Mouse (Mus musculus) spleen, embryonic (tissue): ENCODE measurements around the gene Il20rb.

ENCODE experiments used
- CTCF ChIA-PET: fragments of 350-600 bp; sonication (Branson Sonifier 250); formaldehyde crosslinking; loops from one replicate; lab custom pipeline; 2022; lab: Charles Lee

Il20rb gene

GRCm38 (mm10) chr9:100486431-100486830, at the start of gene Il20rb:
Il20rb (minus strand) TSS chr9:100486788.
- CTCF ChIA-PET = no interaction called here

- CTCF ChIA-PET = no interaction called here
Observed at GRCm38 (mm10) chr9:100535618-100536262, 49.2 kb upstream of the Il20rb start.

- CTCF ChIA-PET = no interaction called here
Observed at GRCm38 (mm10) chr9:100534686-100535085, 48.1 kb upstream of the Il20rb start.

GRCm38 (mm10) chr9:100532847-100533505, 46.4 kb upstream of the Il20rb start:
- CTCF ChIA-PET = interaction anchor here (0.7 kb wide), 1 partner anchor 17 kb away, joined by 3 read pairs; no protein-coding TSS in a partner anchor

- CTCF ChIA-PET = no interaction called here
Observed at GRCm38 (mm10) chr9:100531296-100531695, 44.7 kb upstream of the Il20rb start.

GRCm38 (mm10) chr9:100525225-100525624, 38.6 kb upstream of the Il20rb start:
- CTCF ChIA-PET = no interaction called here

GRCm38 (mm10) chr9:100522029-100522428, 35.4 kb upstream of the Il20rb start:
- CTCF ChIA-PET = interaction anchor here (0.7 kb wide), 1 partner anchor 824 kb away, joined by 5 read pairs; no protein-coding TSS in a partner anchor

- CTCF ChIA-PET = interaction anchor here (0.5 kb wide), 1 partner anchor 25 kb away, joined by 3 read pairs; no protein-coding TSS in a partner anchor
Observed at GRCm38 (mm10) chr9:100520586-100520985, 34.0 kb upstream of the Il20rb start.

GRCm38 (mm10) chr9:100520012-100520411, 33.4 kb upstream of the Il20rb start:
- CTCF ChIA-PET = no interaction called here

- CTCF ChIA-PET = no interaction called here
Observed at GRCm38 (mm10) chr9:100507581-100507980, 21.0 kb upstream of the Il20rb start.

GRCm38 (mm10) chr9:100506652-100507051, 20.1 kb upstream of the Il20rb start:
- CTCF ChIA-PET = no interaction called here

- CTCF ChIA-PET = interaction anchor here (0.6 kb wide), 1 partner anchor 16 kb away, joined by 3 read pairs; no protein-coding TSS in a partner anchor
Observed at GRCm38 (mm10) chr9:100505498-100505897, 18.9 kb upstream of the Il20rb start.

- CTCF ChIA-PET = no interaction called here
Observed at GRCm38 (mm10) chr9:100493611-100494261, 7.1 kb upstream of the Il20rb start.

- CTCF ChIA-PET = no interaction called here
Observed at GRCm38 (mm10) chr9:100491424-100491823, 4.8 kb upstream of the Il20rb start.

- CTCF ChIA-PET = no interaction called here
Observed at GRCm38 (mm10) chr9:100488969-100489368, 2.4 kb upstream of the Il20rb start.

GRCm38 (mm10) chr9:100488056-100488713, 1.6 kb upstream of the Il20rb start:
- CTCF ChIA-PET = no interaction called here

- CTCF ChIA-PET = no interaction called here
Observed at GRCm38 (mm10) chr9:100483318-100483717, 3.3 kb downstream of the Il20rb start.

GRCm38 (mm10) chr9:100481626-100482025, 5.0 kb downstream of the Il20rb start:
- CTCF ChIA-PET = interaction anchor here (0.6 kb wide), 1 partner anchor 447 kb away, joined by 4 read pairs; no protein-coding TSS in a partner anchor

- CTCF ChIA-PET = no interaction called here
Observed at GRCm38 (mm10) chr9:100474056-100474455, 12.5 kb downstream of the Il20rb start.

- CTCF ChIA-PET = no interaction called here
Observed at GRCm38 (mm10) chr9:100473361-100473760, 13.2 kb downstream of the Il20rb start.

- CTCF ChIA-PET = no interaction called here
Observed at GRCm38 (mm10) chr9:100472931-100473330, 13.7 kb downstream of the Il20rb start.

GRCm38 (mm10) chr9:100471605-100471953, 15.0 kb downstream of the Il20rb start:
- CTCF ChIA-PET = no interaction called here
